Mouse (Mus musculus) liver, embryonic 13.5 days (tissue): ENCODE data around the gene Rnf151. TPM values are rescaled to one million over a fixed set of nuclear protein-coding genes. Genes with fewer than 3 reads are reported as not detected.

Experiments used
- ATAC-seq: fragments of 200-750 bp; cut with Nextera tagmentation; 2 replicates; pipeline ENCODE4 v1.8.0; 2017; ENCODE audit warnings: low read depth, mild to moderate bottlenecking, moderate number of reproducible peaks, moderate library complexity
- DNase-seq: peaks from one replicate; pipeline ENCODE4 v3.0.0; 2022
- H3K27ac ChIP-seq: fragments of 300-500 bp; sonication (generic); 2 replicates; pipeline ENCODE4 v1.5.1; 2015; ENCODE audit warnings: moderate library complexity, mild to moderate bottlenecking, inconsistent platforms
- H3K27me3 ChIP-seq: fragments of 300-500 bp; sonication (generic); 2 replicates; pipeline ENCODE4 v1.6.1; 2015; ENCODE audit warnings: mild to moderate bottlenecking, inconsistent platforms
- H3K36me3 ChIP-seq: fragments of 300-500 bp; sonication (generic); 2 replicates; pipeline ENCODE4 v1.6.1; 2015; ENCODE audit warnings: mild to moderate bottlenecking, inconsistent platforms
- H3K4me1 ChIP-seq: fragments of 300-500 bp; sonication (generic); replicated peaks from 2 replicates; pipeline ENCODE4 v1.6.1; 2015; ENCODE audit warnings: inconsistent platforms
- H3K4me2 ChIP-seq: fragments of 300-500 bp; sonication (generic); 2 replicates; pipeline ENCODE4 v1.6.1; 2015; ENCODE audit warnings: inconsistent platforms, mild to moderate bottlenecking, moderate library complexity
- H3K4me3 ChIP-seq: fragments of 300-500 bp; sonication (generic); replicated peaks from 2 replicates; pipeline ENCODE4 v1.5.1; 2015; ENCODE audit warnings: mild to moderate bottlenecking, inconsistent platforms
- H3K9ac ChIP-seq: fragments of 300-500 bp; sonication (generic); 2 replicates; pipeline ENCODE4 v1.6.1; 2015; ENCODE audit warnings: mild to moderate bottlenecking, inconsistent platforms
- H3K9me3 ChIP-seq: fragments of 300-500 bp; sonication (generic); replicated peaks from 2 replicates; pipeline ENCODE4 v1.6.1; 2016; ENCODE audit warnings: inconsistent platforms
- WGBS: fragments of 180-500 bp; shearing (Covaris S2); methylation state at CpG from one replicate; pipeline ENCODE4 v1.1.7; 2015; ENCODE audit not compliant: insufficient replicate concordance; 5-methylcytosine and 5-hydroxymethylcytosine counted together
- polyA plus RNA-seq: library from polyadenylated mRNA; unstranded; fragments of >200 nt; fragmentation: Nextera tagmentation; extraction: Ambion mirVana; gene quantifications from 2 replicates; pipeline ENCODE4 v1.2.1, GENCODE M21; 2015

Rnf151 gene
- polyA plus RNA-seq, result 0.10 TPM in 1 of 2 replicates, not detected in the other

DNA sequence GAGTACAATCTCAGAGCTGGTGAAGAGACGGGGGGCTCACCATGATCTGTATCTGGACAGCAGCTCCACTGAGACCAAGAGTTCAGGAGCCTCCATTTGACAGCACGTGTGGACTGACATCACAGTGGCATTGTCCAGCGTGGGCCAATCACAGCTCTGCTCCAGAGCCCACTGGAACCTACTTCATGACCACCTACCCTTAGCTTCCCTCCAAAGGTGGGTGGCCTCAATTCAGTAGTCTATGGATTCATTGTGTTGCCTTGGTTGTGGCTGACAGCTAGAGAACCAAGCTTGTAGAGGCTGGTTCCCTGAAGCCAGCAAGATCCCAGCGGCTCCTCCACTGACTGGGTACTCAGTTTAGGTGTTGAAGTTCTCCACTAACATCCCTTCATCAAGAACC lies at the start of gene Rnf151, which contains the start of gene Rps2:
Rnf151 (minus strand) TSS at position 121 of the 400 bp plus-strand sequence.
Rps2 (plus strand) TSS at position 174 of the 400 bp plus-strand sequence.
- H3K36me3 ChIP-seq, result peaks cover 57% of the 10 kb centered on the region
- H3K27ac ChIP-seq, result peak within 1 kb of the TSS; percentile 83
- 74% methylated on average over 4 of the region's 4 CpGs for WGBS

DNA sequence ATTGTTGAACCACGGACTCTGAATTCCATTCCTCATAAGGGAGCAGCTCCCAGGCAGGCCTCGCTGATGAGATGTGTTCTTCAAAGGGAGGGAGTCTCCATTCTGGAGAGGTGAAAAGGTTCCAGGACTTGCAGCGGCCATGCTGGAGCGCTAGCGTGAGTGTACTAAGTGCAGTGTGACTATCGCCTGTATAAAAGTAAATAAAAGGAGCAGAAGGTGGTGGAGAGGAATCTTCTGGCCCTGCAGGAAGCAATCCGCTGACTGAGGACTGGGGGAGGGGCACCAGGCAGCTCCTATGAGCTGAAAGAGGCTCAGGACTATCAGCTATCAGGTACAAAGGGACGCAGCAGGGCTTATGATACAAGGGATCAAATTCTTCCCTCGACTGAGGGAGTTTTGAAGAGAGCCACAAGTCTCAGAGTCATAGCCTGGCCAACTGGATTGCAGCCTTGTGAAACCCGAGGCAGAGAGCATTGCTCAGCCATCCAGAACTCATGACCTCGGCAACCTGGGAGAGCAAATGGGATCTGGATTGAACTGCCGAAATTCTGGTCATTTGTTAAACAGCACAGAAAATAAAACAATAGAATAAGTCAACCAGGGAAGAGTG lies 48.5 kb upstream of the Rnf151 start:
- Histone ChIP-seq H3K9ac (no peak overlapping the region), H3K27me3 (peaks cover 60% of the 10 kb centered on the region)

More for the DNA sequence above, at the start of gene Rnf151, which contains the start of gene Rps2:
- DNase-seq (no peak), ATAC-seq (no peak)
- no peaks in the 10 kb centered on the region for H3K27me3 ChIP-seq
- H3K4me1 ChIP-seq, result peaks cover 41% of the 10 kb centered on the region
- no peaks in the 10 kb centered on the region for H3K9me3 ChIP-seq
- H3K4me2 ChIP-seq, result peak within 1 kb of the TSS; percentile 87
- H3K4me3 ChIP-seq, result peak within 1 kb of the TSS; percentile 82
- H3K9ac ChIP-seq, result peak within 1 kb of the TSS; percentile 87

DNA sequence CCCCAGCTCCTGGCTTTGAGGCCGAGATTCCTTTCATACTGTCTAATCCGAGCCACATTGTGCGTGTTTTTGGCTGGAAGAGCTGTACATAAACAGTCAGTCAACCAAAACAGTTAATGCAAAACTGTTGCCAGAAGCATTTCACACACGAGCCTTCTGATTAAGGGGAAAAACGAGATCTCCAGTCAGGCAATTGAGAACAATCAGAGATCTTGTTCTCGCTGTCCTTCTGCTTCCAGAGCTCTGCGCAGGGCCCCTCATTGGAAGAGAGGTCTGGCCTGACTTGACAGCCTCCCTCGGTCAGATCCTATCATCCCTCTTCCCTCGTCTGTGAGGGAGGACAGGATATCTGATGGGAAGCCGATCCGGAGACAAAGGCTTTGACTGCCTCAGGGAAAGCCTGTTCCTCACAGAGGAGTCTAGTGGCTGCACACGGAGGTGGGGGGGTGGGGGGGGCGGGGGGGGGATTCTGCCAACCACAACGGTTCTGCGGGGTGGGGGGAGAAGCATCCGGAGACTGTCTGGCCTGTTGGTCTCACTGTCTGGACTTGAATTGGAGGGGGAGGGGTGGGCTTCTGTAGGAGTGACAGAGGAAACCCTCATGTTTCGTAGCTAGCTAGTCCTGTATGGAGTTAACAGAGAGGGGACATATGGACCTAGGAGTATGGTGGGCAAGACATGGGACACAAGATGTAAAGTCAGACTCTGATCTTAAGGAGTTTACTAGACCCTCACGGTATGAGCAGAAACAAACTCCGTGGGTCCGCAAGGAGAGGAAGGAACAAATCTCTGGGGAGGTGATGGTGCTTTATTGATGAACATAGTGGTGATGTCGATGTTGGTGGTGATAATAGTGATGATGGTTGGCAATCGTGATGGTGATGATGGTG lies 47.4 kb upstream of the Rnf151 start:
- ATAC-seq, result no peak
- H3K4me3 ChIP-seq, result no peak overlapping the region
- WGBS, result 32% methylated on average over 22 of the region's 22 CpGs
- no peak overlapping the region for H3K27ac ChIP-seq
- H3K4me2 ChIP-seq, result no peak overlapping the region
- no peak overlapping the region for H3K9ac ChIP-seq
- DNase-seq, result no peak
- peaks cover 65% of the 10 kb centered on the region for H3K27me3 ChIP-seq
- H3K9me3 ChIP-seq, result no peaks in the 10 kb centered on the region
- H3K36me3 ChIP-seq, result no peaks in the 10 kb centered on the region
- no peaks in the 10 kb centered on the region for H3K4me1 ChIP-seq

More for the DNA sequence above, 48.5 kb upstream of the Rnf151 start:
- Histone ChIP-seq H3K4me1 (no peaks in the 10 kb centered on the region), H3K36me3 (no peaks in the 10 kb centered on the region), H3K4me3 (no peak overlapping the region), H3K4me2 (no peak overlapping the region), H3K9me3 (no peaks in the 10 kb centered on the region), H3K27ac (no peak overlapping the region)
- ATAC-seq, result no peak
- WGBS, result 27% methylated on average over 12 of the region's 12 CpGs
- DNase-seq, result no peak

DNA sequence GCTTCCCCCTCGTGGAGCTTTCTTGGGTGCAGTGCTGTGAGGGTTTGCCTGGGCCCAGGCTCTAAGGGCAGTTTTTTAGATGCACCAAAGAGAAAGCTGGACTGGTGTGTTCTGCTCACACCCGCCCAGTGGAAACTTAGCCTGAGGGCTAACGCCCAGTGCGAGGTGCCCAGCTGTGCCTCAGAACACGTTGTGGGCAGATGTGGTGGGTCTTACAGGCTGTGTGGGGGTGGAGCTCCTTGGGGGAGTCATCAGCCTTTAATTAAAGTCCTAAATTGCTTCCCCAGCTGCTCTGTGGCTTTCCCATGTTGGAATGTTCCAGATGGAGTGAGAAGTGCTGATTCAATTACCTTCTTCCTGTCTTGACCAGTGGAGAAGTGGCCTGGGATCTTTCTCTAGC lies 43.3 kb upstream of the Rnf151 start:
- 43% methylated on average over 5 of the region's 5 CpGs for WGBS
- Histone ChIP-seq H3K27ac (no peak overlapping the region), H3K36me3 (no peaks in the 10 kb centered on the region), H3K9ac (no peak overlapping the region), H3K4me2 (no peak overlapping the region), H3K4me1 (no peaks in the 10 kb centered on the region), H3K27me3 (peaks cover 60% of the 10 kb centered on the region), H3K9me3 (no peaks in the 10 kb centered on the region), H3K4me3 (no peak overlapping the region)
- ATAC-seq, result no peak
- no peak for DNase-seq

DNA sequence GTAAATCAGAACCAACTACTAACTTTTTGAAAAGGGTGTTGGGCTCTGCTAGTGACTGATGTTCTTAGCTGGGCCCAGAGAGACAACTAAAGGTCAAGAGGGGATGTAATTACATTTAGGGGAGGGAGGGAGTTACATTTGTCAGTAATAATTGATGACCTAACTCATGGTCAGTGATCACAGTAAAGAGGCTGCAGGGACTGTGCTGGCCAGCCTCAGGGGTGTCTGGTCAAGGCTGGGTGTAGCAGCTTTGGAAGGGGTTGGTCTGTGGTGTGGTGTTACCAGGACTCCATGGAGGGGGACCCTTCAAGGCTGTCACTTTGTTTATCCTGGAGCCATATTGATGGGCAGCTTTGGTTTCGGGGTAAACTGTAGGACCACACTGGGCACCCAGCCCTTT lies 39.5 kb upstream of the Rnf151 start:
- H3K4me2 ChIP-seq, result no peak overlapping the region
- no peak overlapping the region for H3K9ac ChIP-seq
- no peaks in the 10 kb centered on the region for H3K36me3 ChIP-seq
- WGBS, result 67% methylated on average over 1 of the region's 1 CpGs
- DNase-seq (no peak), ATAC-seq (no peak)
- H3K27ac ChIP-seq, result no peak overlapping the region
- no peak overlapping the region for H3K4me3 ChIP-seq
- peaks cover 81% of the 10 kb centered on the region for H3K27me3 ChIP-seq
- no peaks in the 10 kb centered on the region for H3K9me3 ChIP-seq
- H3K4me1 ChIP-seq, result peaks cover 15% of the 10 kb centered on the region

DNA sequence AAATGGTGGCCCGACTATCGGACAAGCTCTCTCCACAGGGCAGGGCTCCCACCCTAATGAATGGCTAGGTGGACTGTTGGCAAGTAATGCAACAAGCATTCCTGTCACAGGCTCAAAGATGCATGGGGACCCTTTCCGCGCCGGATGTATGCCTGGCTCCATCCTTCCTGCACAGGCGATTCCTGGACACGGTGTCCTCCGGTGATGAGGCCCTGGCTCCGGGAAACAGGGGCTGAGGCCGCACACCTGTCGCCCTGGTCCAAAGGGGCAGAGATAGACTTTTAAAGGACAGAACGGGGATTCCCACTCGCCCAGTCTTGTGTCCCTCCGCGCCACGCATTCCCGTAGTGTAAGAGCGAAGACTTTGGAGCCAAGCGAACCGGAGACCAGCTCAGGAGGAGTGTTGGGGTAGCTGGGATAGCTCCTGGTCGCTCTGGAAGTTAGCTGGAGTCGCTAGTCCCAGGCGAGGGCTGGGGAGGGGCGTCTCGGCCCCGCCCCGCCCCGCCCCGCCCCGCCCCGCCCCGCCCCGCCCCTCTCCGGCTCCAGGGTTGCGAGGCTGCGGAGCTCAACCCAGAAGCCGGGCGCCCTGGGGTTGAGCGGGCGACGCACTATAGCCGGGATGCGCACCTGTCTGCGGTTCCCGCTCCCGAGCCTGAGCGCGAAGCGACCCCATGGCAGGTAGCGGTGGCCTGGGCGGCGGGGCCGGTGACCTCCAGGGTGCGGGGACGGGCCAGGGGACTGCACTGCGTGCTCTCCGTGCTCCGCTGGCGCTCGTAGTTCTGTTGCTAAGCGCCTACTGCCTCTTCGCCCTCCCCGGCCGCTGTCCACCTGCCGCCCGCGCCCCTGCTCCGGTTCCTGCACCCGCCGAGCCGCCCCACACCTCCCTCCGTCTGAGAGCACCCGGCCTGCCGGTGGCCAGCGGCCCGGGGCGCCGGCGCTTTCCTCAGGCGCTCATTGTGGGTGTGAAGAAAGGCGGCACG lies 34.8 kb upstream of the Rnf151 start, which contains the start of gene Hs3st6:
Hs3st6 (plus strand) TSS at position 574 of the 980 bp plus-strand sequence.
- H3K9me3 ChIP-seq, result no peaks in the 10 kb centered on the region
- no peak for DNase-seq
- ATAC-seq, result peak; percentile 71
- peak within 1 kb of the TSS; percentile 77 for H3K4me2 ChIP-seq
- no peaks in the 10 kb centered on the region for H3K36me3 ChIP-seq
- no peak within 1 kb of the TSS for H3K27ac ChIP-seq
- H3K4me3 ChIP-seq, result peak within 1 kb of the TSS; percentile 56
- WGBS, result under 1% methylated on average over 80 of the region's 82 CpGs
- peak within 1 kb of the TSS; percentile 22; the same call in 1 of the 2 replicates for H3K9ac ChIP-seq
- H3K4me1 ChIP-seq, result peaks cover 18% of the 10 kb centered on the region
- peaks cover 96% of the 10 kb centered on the region for H3K27me3 ChIP-seq

DNA sequence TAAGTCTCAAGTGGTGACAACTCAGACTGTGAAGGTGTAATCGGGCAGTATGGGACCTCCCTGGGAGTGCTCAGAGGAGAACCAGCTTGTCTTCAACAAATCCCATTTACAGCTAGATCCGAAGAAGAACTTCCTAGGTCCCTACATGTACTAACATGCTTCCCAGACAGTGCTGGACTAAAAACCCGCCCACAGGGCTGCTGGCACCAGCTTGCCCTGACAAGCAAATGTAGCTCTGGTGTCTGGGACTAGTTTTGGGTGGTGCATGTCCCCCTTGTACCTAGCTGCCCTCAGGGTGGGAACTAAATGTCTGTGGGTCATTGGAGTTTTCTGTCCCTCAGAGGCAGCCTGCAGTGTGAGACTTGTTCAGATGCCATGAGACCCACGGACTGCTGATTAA lies 33.7 kb upstream of the Rnf151 start:
- Histone ChIP-seq H3K4me2 (no peak overlapping the region), H3K4me1 (peaks cover 18% of the 10 kb centered on the region), H3K27me3 (peaks cover 96% of the 10 kb centered on the region), H3K9ac (no peak overlapping the region), H3K27ac (no peak overlapping the region), H3K36me3 (no peaks in the 10 kb centered on the region), H3K4me3 (no peak overlapping the region), H3K9me3 (no peaks in the 10 kb centered on the region)
- WGBS, result 13% methylated on average over 4 of the region's 4 CpGs
- DNase-seq, result no peak
- no peak for ATAC-seq

DNA sequence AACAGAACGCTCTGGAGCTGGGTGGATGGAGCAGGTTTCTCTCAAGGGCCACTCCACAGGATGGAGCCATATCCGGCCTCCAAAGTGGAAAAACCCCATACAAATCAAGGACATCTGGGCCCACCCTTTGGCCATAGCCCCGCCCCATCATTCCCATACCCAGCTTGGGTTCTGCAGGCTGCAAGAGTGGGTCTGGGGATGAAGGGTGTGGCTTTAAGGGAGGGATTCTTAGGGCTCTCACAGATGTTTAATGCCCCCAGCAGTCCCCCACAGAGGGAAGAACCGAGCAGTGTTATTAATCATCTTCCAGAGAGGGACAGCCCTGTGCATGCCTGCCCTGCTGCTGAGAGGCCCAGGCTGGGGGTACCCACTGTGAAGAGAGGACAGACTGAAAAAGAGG lies 29.1 kb upstream of the Rnf151 start:
- peaks cover 4% of the 10 kb centered on the region; the same call in 1 of the 2 replicates for H3K36me3 ChIP-seq
- 45% methylated on average over 4 of the region's 4 CpGs for WGBS
- H3K9ac ChIP-seq, result no peak overlapping the region
- no peaks in the 10 kb centered on the region for H3K4me1 ChIP-seq
- ATAC-seq, result no peak
- no peaks in the 10 kb centered on the region for H3K9me3 ChIP-seq
- H3K27ac ChIP-seq, result no peak overlapping the region
- DNase-seq, result no peak
- H3K4me3 ChIP-seq, result no peak overlapping the region
- no peak overlapping the region for H3K4me2 ChIP-seq
- H3K27me3 ChIP-seq, result peaks cover 54% of the 10 kb centered on the region

DNA sequence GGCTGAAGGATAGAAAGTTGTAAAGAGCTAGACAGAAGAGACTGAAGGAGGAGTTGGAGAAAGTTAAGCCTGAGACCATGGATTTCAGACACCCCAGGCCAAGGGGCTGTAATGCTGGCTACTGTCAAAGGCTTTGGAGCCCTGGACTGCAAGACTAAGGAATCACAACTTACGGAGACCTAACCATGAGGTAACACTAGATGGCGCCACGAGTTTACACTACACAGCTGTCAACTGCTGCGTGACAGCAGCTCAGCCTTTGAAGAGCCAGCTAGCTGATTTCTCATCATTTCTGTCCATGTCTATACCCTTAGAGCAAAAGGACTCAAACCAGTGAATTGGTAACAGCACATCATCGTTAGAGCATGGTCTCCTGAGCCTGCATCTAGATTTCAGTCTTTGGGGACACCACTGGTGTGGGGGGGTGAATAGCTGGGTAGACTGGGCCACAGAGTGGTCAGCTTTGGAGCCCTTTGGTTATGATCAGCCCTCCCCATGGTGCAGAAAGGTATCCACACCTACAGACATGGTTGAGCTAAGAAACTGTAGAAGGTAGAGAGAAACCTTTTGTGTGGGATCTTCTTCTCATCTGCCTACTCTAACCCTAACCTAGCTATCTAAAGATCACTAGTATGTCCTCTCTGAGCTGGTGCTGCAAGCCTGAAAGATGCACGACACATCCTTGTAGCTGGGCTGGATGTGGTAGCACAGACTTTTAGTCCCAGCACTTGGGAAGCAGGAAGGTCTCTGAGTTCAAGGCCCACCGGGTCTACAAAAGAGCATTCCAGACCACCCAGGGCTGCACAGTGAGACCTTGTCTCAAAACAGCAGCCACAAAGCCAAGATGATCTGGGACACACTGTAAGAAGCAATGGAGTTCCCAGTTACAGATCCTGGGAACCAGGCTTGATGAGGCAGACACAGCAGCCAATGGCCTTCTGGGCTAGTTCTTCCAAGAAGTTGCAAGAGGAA lies 27.9 kb upstream of the Rnf151 start:
- H3K9me3 ChIP-seq, result no peaks in the 10 kb centered on the region
- H3K4me1 ChIP-seq, result no peaks in the 10 kb centered on the region
- ATAC-seq (peak; percentile 61), DNase-seq (peak; percentile 63)
- H3K9ac ChIP-seq, result no peak overlapping the region
- peaks cover 13% of the 10 kb centered on the region; the same call in 1 of the 2 replicates for H3K36me3 ChIP-seq
- H3K4me3 ChIP-seq, result no peak overlapping the region
- H3K27me3 ChIP-seq, result peaks cover 42% of the 10 kb centered on the region
- no peak overlapping the region for H3K27ac ChIP-seq
- 18% methylated on average over 7 of the region's 7 CpGs for WGBS
- no peak overlapping the region for H3K4me2 ChIP-seq

DNA sequence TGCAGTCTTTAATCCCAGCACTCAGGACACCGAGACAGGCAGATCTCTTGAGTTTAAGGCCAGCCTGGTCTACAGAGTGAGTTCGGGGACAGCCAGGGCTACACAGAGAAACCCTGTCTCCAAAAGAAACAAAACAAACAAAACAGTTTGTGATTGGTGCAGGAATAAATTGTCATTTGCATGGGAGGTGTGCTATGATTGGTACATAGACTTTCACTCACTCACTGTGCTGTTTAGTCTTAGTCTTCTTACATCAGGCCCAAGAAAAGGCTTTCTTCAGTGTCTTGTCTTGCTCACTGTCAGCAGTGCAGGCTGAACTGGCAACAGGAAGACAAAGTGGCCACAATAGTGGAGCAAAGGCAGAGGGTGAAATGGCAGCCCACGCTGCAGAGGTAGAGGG lies 26.5 kb upstream of the Rnf151 start:
- H3K4me2 ChIP-seq, result no peak overlapping the region
- no peak overlapping the region for H3K27ac ChIP-seq
- H3K4me3 ChIP-seq, result no peak overlapping the region
- 72% methylated on average over 3 of the region's 3 CpGs for WGBS
- H3K4me1 ChIP-seq, result peaks cover 8% of the 10 kb centered on the region
- peaks cover 29% of the 10 kb centered on the region for H3K27me3 ChIP-seq
- H3K9me3 ChIP-seq, result no peaks in the 10 kb centered on the region
- peaks cover 23% of the 10 kb centered on the region for H3K36me3 ChIP-seq
- DNase-seq, result no peak
- no peak for ATAC-seq
- H3K9ac ChIP-seq, result no peak overlapping the region
